Mouse (Mus musculus) thymus, adult 2 months (tissue): Measurements from ENCODE around the gene Sipa1l1. TPM values are rescaled to one million over a fixed set of nuclear protein-coding genes. Genes with fewer than 3 reads are reported as not detected.

Experiments
- DNase-seq: peaks from one replicate; pipeline ENCODE4 v3.0.0; 2021
- H3K27ac ChIP-seq: fragments of 200-500 bp; 2 replicates; pipeline ENCODE4 v1.5.1; 2012; ENCODE audit warnings: low read length, control low read depth; ENCODE audit not compliant: control insufficient read depth, insufficient read depth
- H3K27me3 ChIP-seq: fragments of 200-500 bp; 2 replicates; pipeline ENCODE4 v1.6.1; 2012; ENCODE audit warnings: mild to moderate bottlenecking, low read length, moderate library complexity, mixed read lengths; ENCODE audit not compliant: control insufficient read depth, insufficient read depth
- H3K36me3 ChIP-seq: fragments of 200-500 bp; 2 replicates; pipeline ENCODE4 v1.6.1; 2012; ENCODE audit warnings: mild to moderate bottlenecking, low read length, moderate library complexity; ENCODE audit not compliant: control insufficient read depth, insufficient read depth
- H3K4me1 ChIP-seq: fragments of 200-500 bp; replicated peaks from 2 replicates; pipeline ENCODE4 v1.6.1; 2012; ENCODE audit warnings: low read length; ENCODE audit not compliant: control insufficient read depth, insufficient read depth
- H3K4me3 ChIP-seq: fragments of 200-500 bp; 2 replicates; pipeline ENCODE4 v1.5.1; 2012; ENCODE audit warnings: mild to moderate bottlenecking, low read length, control low read depth, moderate library complexity; ENCODE audit not compliant: control insufficient read depth, insufficient read depth
- CTCF ChIP-seq: fragments of 200-500 bp; IDR thresholded peaks from 2 replicates; pipeline ENCODE4 v1.5.1; 2012; ENCODE audit warnings: mild to moderate bottlenecking, control low read depth, low read length, moderate library complexity, borderline replicate concordance; ENCODE audit not compliant: control insufficient read depth, poor library complexity, insufficient read depth; ENCODE audit errors: extremely low read depth
- POLR2A ChIP-seq: fragments of 200-500 bp; IDR thresholded peaks from 2 replicates; pipeline ENCODE4 v1.6.1; 2012; ENCODE audit warnings: mild to moderate bottlenecking, low read length, control low read depth, moderate library complexity; ENCODE audit not compliant: control insufficient read depth, poor library complexity, insufficient read depth; ENCODE audit errors: extremely low read depth
- WGBS: fragments of 180-500 bp; shearing (Covaris S2); methylation state at CpG from one replicate; pipeline ENCODE4 v1.1.7; 2018; 5-methylcytosine and 5-hydroxymethylcytosine counted together
- polyA plus RNA-seq: library from polyadenylated mRNA; depleted of rRNA; stranded (reverse); fragments of >200 nt; gene quantifications from 2 replicates; pipeline ENCODE4 v1.2.3, GENCODE M21; 2012

The Sipa1l1 gene
- polyA plus RNA-seq, 1 experiment = 43.7 TPM

DNA sequence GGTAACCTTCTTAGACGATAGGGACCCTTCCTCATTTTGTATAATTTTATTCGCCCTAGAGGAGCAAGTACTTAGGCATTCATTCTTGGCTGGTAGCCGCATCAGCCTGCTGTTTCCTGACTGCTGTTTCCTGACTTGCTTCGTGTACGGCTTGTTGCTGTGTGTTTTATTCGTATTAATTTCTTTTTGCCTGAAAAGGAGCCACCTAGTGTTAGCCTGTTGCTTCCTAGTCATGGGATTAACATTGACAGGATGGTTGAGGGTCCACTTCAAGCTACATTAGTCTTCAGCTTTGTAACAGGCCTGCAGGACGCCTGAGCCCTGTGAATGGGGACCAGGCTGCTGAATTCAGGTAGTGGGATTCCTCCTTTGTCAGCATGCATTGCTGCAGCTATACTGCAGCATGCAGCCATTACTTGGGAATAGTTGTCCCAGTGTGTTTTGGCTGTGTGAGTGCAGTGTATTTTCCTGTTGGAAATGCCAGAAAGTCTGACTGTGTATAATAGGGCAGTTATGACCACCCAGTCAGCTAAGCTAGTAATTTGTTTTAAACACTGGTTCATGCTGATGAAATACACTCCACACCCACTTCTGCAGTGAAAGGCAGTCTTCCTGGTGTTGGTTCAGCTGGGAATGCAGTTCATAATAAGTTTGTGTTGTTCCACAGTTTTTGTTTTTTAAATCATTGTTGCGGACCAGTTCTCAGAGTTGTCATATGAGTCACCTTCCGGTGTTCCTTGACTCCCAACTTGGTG lies 19.4 kb downstream of the Sipa1l1 start:
- Histone ChIP-seq H3K27me3 (no peaks in the 10 kb centered on the region), H3K27ac (0 out of 2 replicates have a peak overlapping the region, but pooled peaks have one; percentile 7), H3K36me3 (no peaks in the 10 kb centered on the region), H3K4me3 (no peak overlapping the region), H3K4me1 (peaks cover 30% of the 10 kb centered on the region)
- WGBS = 44% methylated on average over 9 of the region's 9 CpGs
- no peak for TF ChIP-seq CTCF
- no peak for TF ChIP-seq POLR2A
- DNase-seq = no peak

DNA sequence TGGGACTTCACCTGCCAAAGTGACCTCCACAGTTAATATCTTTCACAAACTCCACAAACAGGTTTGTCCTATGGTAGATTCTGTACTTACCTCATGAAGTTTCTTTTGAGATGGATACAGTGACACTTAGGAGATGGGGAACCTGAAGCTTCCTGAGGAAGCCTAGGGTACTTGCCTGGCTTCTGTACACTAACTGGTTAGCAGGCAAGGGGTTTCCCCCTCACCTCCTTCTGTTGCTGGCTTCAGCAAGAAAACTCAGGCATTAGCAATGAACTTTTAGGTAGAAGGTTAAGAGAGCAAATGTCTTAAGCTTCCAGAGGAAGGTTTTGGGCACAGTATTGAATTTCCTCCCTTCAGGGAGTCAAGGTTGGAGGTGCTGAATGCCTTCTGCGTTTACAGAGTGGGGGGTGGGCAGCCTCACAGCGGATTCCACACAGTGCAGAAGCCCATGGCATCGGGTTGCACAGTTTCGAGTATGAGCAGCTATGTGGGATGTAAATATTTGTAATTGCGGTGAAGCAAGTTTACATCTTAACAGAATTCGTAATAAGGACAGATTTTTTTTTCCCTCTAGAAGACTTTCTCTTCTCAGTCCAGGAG lies 20.1 kb downstream of the Sipa1l1 start:
- Histone ChIP-seq H3K36me3 (no peaks in the 10 kb centered on the region), H3K4me1 (peaks cover 30% of the 10 kb centered on the region), H3K27ac (no peak overlapping the region), H3K27me3 (no peaks in the 10 kb centered on the region), H3K4me3 (no peak overlapping the region)
- 66% methylated on average over 6 of the region's 6 CpGs for WGBS
- DNase-seq = no peak
- no peak for TF ChIP-seq CTCF
- TF ChIP-seq POLR2A = no peak

DNA sequence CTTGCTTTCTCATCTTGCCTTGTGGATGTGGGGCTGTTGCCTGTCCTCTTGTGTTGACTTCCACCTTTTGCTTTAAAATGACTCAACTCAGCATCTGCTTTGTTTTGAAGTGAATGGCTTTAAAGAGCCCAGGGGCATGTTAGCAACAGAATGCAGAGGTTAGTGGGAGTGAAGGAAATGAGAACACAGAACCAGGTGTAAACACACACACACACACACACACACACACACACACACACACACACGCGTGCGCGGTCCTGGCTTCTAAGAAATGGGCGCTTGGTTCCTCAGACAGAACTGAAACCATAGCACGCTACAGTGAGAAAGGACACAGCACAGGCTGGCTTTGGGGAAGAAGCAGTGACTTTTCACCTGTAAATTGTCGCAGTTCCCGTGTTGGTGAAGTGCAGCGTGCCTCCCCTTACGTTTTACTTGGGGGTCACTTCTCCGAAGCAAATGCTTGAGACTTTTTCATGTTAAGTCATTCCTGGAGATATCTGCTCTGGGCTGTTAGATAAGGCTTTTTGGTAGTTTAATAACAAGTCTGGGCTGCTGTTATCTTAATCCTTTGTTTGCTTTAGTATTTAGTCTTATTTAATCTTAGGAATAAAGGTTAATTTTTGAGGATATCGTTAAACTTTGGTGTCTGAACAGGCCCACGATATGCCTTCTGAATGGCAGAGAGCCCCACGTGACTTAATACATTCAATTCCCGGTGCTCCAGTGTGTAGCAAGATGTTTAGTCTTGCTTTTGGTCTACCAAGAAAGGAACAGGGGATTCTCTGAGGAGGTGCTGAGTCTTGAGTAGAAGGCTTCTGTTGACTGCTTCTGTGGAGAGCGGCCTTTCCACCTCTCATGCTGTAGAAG lies 20.8 kb downstream of the Sipa1l1 start:
- no peak for DNase-seq
- TF ChIP-seq POLR2A (no peak), CTCF (no peak)
- WGBS = 51% methylated on average over 16 of the region's 16 CpGs
- Histone ChIP-seq H3K27ac (0 out of 2 replicates have a peak overlapping the region, but pooled peaks have one; percentile 10), H3K27me3 (no peaks in the 10 kb centered on the region), H3K4me1 (peaks cover 30% of the 10 kb centered on the region), H3K4me3 (no peak overlapping the region), H3K36me3 (no peaks in the 10 kb centered on the region)

DNA sequence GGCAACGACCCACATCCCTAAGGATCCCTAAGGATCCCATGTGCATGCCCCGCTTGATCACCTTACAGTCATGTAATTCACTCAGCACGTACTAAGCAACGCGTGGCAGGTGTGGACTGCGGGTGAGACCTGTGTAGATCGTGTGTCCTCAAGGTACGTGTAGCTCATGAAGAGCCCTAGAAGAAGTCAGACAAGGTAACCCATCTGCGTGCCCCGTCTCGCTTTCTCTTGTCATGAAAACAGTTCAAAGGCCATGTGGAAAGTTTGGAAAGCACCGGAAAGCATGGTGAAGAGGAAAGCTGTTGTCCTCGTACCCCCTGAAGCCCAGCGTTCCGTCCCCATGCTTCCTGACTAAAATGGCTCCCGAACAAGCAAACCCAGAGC lies 21.5 kb downstream of the Sipa1l1 start:
- H3K4me3 ChIP-seq = no peak overlapping the region
- no peaks in the 10 kb centered on the region for H3K27me3 ChIP-seq
- H3K4me1 ChIP-seq = peaks cover 30% of the 10 kb centered on the region
- DNase-seq = no peak
- TF ChIP-seq CTCF (no peak), POLR2A (no peak)
- 96% methylated on average over 16 of the region's 16 CpGs for WGBS
- no peak overlapping the region for H3K27ac ChIP-seq
- H3K36me3 ChIP-seq = no peaks in the 10 kb centered on the region

DNA sequence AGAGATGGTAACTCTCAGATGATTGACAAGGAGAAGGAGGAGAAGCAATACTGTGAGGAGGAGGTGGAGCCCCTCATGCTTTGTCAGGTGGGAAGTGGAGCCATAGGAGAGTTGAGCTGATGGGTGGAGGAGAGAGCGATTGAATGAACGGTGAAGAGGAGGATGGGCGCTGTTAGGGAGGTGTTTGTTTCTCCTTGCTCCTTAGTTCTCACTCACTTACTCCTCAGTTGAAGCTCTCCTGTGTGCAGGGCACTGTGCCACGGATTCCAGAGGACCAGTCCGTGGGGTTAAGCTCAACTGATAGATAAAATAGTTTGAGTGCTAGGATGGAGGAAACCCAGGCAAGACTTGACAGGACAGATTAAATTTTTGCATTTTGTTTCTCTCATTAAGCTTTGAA lies 22.6 kb downstream of the Sipa1l1 start:
- Histone ChIP-seq H3K36me3 (no peaks in the 10 kb centered on the region), H3K4me1 (peaks cover 30% of the 10 kb centered on the region), H3K27me3 (no peaks in the 10 kb centered on the region), H3K27ac (no peak overlapping the region), H3K4me3 (no peak overlapping the region)
- WGBS = 97% methylated on average over 5 of the region's 5 CpGs
- DNase-seq = no peak
- no peak for TF ChIP-seq POLR2A
- no peak for TF ChIP-seq CTCF

DNA sequence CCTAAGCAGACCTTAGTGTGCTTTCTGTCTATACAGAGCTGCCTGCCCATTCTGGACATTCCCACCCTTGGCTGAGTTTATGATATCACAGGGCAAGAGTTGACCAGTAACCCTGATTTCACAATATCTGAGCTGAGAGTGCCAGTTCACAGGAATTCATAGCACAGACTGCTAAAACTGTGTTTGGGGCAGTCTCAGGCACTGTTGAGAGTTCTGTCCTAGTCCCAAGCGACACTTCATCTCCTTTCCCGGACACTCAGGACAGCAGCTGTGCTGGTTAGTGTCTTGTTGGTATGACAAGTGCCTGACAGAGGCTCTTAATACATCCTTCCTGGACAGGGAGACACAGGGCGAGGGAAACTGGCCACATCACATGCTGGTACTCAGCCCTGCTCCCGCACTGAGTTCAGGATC lies 23.5 kb downstream of the Sipa1l1 start:
- Histone ChIP-seq H3K4me1 (peaks cover 23% of the 10 kb centered on the region), H3K27me3 (no peaks in the 10 kb centered on the region), H3K27ac (no peak overlapping the region), H3K4me3 (no peak overlapping the region), H3K36me3 (no peaks in the 10 kb centered on the region)
- TF ChIP-seq CTCF (no peak), POLR2A (no peak)
- DNase-seq = no peak
- 94% methylated on average over 4 of the region's 4 CpGs for WGBS
